Mouse (Mus musculus) thymus, adult 2 months (tissue): ENCODE measurements around the gene Mmadhc. TPM values are rescaled to one million over a fixed set of nuclear protein-coding genes. Genes with fewer than 3 reads are reported as not detected.

Experiments used
- DNase-seq: peaks from one replicate; pipeline ENCODE4 v3.0.0; 2021
- H3K27ac ChIP-seq: fragments of 200-500 bp; 2 replicates; pipeline ENCODE4 v1.5.1; 2012; ENCODE audit warnings: low read length, control low read depth; ENCODE audit not compliant: control insufficient read depth, insufficient read depth
- H3K27me3 ChIP-seq: fragments of 200-500 bp; 2 replicates; pipeline ENCODE4 v1.6.1; 2012; ENCODE audit warnings: mild to moderate bottlenecking, low read length, moderate library complexity, mixed read lengths; ENCODE audit not compliant: control insufficient read depth, insufficient read depth
- H3K36me3 ChIP-seq: fragments of 200-500 bp; 2 replicates; pipeline ENCODE4 v1.6.1; 2012; ENCODE audit warnings: mild to moderate bottlenecking, low read length, moderate library complexity; ENCODE audit not compliant: control insufficient read depth, insufficient read depth
- H3K4me1 ChIP-seq: fragments of 200-500 bp; replicated peaks from 2 replicates; pipeline ENCODE4 v1.6.1; 2012; ENCODE audit warnings: low read length; ENCODE audit not compliant: control insufficient read depth, insufficient read depth
- H3K4me3 ChIP-seq: fragments of 200-500 bp; 2 replicates; pipeline ENCODE4 v1.5.1; 2012; ENCODE audit warnings: mild to moderate bottlenecking, low read length, control low read depth, moderate library complexity; ENCODE audit not compliant: control insufficient read depth, insufficient read depth
- CTCF ChIP-seq: fragments of 200-500 bp; IDR thresholded peaks from 2 replicates; pipeline ENCODE4 v1.5.1; 2012; ENCODE audit warnings: mild to moderate bottlenecking, control low read depth, low read length, moderate library complexity, borderline replicate concordance; ENCODE audit not compliant: control insufficient read depth, poor library complexity, insufficient read depth; ENCODE audit errors: extremely low read depth
- POLR2A ChIP-seq: fragments of 200-500 bp; IDR thresholded peaks from 2 replicates; pipeline ENCODE4 v1.6.1; 2012; ENCODE audit warnings: mild to moderate bottlenecking, low read length, control low read depth, moderate library complexity; ENCODE audit not compliant: control insufficient read depth, poor library complexity, insufficient read depth; ENCODE audit errors: extremely low read depth
- WGBS: fragments of 180-500 bp; shearing (Covaris S2); methylation state at CpG from one replicate; pipeline ENCODE4 v1.1.7; 2018; 5-methylcytosine and 5-hydroxymethylcytosine counted together
- polyA plus RNA-seq: library from polyadenylated mRNA; depleted of rRNA; stranded (reverse); fragments of >200 nt; gene quantifications from 2 replicates; pipeline ENCODE4 v1.2.3, GENCODE M21; 2012; rRNA removed

The Mmadhc gene
- polyA plus RNA-seq, 1 experiment, result 59.5 TPM

DNA sequence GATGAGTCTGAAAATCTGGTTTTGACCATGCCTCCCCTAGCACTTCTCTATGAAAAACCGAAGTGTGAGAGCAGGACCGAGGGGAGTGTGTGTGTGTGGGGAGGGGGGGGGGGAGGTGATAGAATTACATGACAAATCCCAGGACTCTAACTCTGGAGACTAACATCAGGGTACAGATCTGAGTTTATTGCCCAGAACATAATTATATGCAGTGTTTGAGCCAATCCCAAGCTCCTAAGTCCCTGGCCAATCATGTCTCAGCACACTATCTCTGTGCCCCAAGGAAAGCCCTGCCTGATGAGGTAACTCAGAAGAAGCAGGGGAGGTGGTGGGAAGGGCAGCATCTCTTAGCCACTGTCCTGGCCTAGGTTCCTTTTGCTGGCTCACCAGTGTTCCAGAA lies 28.1 kb downstream of the Mmadhc start:
- H3K4me3 ChIP-seq, result no peak overlapping the region
- H3K27ac ChIP-seq, result no peak overlapping the region
- no peaks in the 10 kb centered on the region for H3K27me3 ChIP-seq
- DNase-seq, result no peak
- TF ChIP-seq POLR2A (no peak), CTCF (no peak)
- H3K36me3 ChIP-seq, result no peaks in the 10 kb centered on the region
- H3K4me1 ChIP-seq, result no peaks in the 10 kb centered on the region
- WGBS, result 82% methylated on average over 2 of the region's 2 CpGs

DNA sequence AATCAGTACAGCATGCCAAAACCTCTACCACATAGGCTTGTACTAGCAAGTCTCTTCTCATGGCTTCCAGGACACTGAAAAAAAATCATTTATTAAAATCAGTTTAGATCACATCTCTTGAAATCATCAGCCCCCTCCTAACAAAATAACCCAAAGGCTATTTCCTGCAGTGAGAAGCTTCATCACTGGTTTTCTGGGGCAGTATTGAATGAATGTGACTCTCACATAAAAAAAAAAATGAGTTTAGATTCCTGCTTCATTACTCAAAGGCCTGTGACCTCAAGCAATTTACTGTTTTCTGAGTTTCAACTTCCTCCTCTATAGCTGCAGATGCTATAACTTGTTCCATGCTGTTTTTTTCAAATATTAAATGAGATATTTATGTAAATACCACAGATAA lies 29.6 kb downstream of the Mmadhc start:
- TF ChIP-seq CTCF (no peak), POLR2A (no peak)
- Histone ChIP-seq H3K27ac (no peak overlapping the region), H3K27me3 (no peaks in the 10 kb centered on the region), H3K36me3 (no peaks in the 10 kb centered on the region), H3K4me1 (no peaks in the 10 kb centered on the region), H3K4me3 (no peak overlapping the region)
- DNase-seq, result no peak

- TF ChIP-seq POLR2A, result no peak
- TF ChIP-seq CTCF, result no peak
- no peak overlapping the region for H3K27ac ChIP-seq
- DNase-seq, result no peak
- H3K27me3 ChIP-seq, result no peaks in the 10 kb centered on the region
- no peaks in the 10 kb centered on the region for H3K36me3 ChIP-seq
- H3K4me1 ChIP-seq, result no peaks in the 10 kb centered on the region
- no peak overlapping the region for H3K4me3 ChIP-seq
- 68% methylated on average over 2 of the region's 2 CpGs for WGBS
Observed at GRCm38 (mm10) chr2:50265215-50265785, 31.3 kb downstream of the Mmadhc start.

GRCm38 (mm10) chr2:50264059-50264458 lies 32.5 kb downstream of the Mmadhc start:
- WGBS, result 89% methylated on average over 6 of the region's 6 CpGs
- no peaks in the 10 kb centered on the region for H3K4me1 ChIP-seq
- H3K36me3 ChIP-seq, result no peaks in the 10 kb centered on the region
- DNase-seq, result no peak
- TF ChIP-seq CTCF (no peak), POLR2A (no peak)
- H3K27me3 ChIP-seq, result no peaks in the 10 kb centered on the region
- H3K4me3 ChIP-seq, result no peak overlapping the region
- no peak overlapping the region for H3K27ac ChIP-seq

DNA sequence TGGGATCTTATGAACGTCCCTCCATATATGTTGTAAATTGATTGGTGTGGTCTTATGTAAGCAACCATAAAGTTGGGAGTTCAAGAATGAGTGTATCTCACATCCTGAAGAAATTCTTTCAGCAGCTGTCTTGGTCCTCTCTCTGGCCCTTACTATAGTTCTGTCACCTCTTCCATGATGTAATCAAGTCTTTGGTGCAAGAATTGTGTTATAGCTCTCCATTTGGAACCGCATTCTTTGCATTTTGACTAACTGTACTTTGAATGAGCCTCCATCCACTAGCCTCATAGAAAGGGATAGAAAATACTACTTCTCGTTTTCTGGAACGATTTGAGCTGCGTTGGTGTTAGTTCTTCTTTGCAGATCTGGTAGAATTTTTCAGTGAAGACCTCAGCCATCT lies 41.6 kb downstream of the Mmadhc start:
- TF ChIP-seq POLR2A (no peak), CTCF (no peak)
- 92% methylated on average over 5 of the region's 5 CpGs for WGBS

DNA sequence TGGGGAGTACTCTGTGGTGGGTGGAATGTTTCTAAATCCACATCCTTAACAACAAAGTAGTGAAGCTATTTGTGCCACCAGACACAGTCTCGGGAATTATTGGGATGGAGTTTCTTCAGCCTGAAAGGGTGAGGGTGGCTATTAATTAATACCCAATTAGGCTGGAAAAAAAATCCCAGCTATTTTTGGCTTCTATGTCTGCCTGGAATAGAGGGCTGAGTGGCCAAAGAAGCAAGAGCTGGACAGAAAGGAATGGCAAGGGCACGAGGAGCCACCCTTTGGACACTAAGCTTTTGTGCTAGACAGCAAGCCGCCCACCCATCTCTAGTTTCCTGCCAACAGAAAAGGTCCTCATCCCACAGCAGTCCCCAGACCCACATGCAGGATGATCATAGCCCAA lies 48.0 kb downstream of the Mmadhc start:
- no peaks in the 10 kb centered on the region for H3K4me1 ChIP-seq
- DNase-seq, result no peak
- H3K4me3 ChIP-seq, result no peak overlapping the region
- H3K36me3 ChIP-seq, result no peaks in the 10 kb centered on the region
- no peaks in the 10 kb centered on the region for H3K27me3 ChIP-seq
- H3K27ac ChIP-seq, result no peak overlapping the region
- 95% methylated on average over 3 of the region's 3 CpGs for WGBS
- TF ChIP-seq POLR2A, result no peak
- no peak for TF ChIP-seq CTCF

More for the DNA sequence above, 41.6 kb downstream of the Mmadhc start:
- Histone ChIP-seq H3K27ac (no peak overlapping the region), H3K27me3 (no peaks in the 10 kb centered on the region), H3K36me3 (no peaks in the 10 kb centered on the region), H3K4me3 (no peak overlapping the region), H3K4me1 (no peaks in the 10 kb centered on the region)
- DNase-seq, result no peak

DNA sequence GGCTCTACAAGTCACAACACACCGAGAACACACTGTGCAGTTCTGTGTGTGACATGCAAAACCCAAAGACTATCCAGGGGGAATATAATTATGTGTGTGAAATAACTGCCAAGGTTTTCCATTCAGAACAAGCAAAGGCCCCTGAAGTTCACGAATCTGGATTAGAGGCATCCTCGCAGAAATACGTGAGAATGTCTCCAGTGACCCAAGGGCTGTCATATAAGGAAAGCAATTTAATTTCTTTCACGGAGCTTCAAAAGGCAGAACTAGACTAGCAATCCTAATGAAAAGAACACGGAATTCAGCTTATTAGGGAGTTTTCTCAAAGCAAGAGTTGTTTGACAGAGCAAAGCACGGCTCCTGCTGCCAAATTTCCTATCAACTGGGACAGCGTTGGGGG lies 63.1 kb downstream of the Mmadhc start:
- Histone ChIP-seq H3K4me3 (no peak overlapping the region), H3K4me1 (no peaks in the 10 kb centered on the region), H3K36me3 (no peaks in the 10 kb centered on the region), H3K27me3 (no peaks in the 10 kb centered on the region), H3K27ac (no peak overlapping the region)
- TF ChIP-seq CTCF, result no peak
- TF ChIP-seq POLR2A, result no peak
- WGBS, result 91% methylated on average over 8 of the region's 8 CpGs
- no peak for DNase-seq

Other genes starting within 250 kb of the Mmadhc start
- gene Lypd6, start 230.4 kb downstream of the Mmadhc start, polyA plus RNA-seq, result 0.56 and 1.2 TPM in 2 replicates